Mouse (Mus musculus) ovary, postnatal 14 days (tissue): Measurements from ENCODE around the gene Cstf3.

Experiments used
- DNase-seq: peaks from one replicate; pipeline ENCODE4 v3.0.0; 2022; ENCODE audit warnings: low spot score

Gene Cstf3

DNA sequence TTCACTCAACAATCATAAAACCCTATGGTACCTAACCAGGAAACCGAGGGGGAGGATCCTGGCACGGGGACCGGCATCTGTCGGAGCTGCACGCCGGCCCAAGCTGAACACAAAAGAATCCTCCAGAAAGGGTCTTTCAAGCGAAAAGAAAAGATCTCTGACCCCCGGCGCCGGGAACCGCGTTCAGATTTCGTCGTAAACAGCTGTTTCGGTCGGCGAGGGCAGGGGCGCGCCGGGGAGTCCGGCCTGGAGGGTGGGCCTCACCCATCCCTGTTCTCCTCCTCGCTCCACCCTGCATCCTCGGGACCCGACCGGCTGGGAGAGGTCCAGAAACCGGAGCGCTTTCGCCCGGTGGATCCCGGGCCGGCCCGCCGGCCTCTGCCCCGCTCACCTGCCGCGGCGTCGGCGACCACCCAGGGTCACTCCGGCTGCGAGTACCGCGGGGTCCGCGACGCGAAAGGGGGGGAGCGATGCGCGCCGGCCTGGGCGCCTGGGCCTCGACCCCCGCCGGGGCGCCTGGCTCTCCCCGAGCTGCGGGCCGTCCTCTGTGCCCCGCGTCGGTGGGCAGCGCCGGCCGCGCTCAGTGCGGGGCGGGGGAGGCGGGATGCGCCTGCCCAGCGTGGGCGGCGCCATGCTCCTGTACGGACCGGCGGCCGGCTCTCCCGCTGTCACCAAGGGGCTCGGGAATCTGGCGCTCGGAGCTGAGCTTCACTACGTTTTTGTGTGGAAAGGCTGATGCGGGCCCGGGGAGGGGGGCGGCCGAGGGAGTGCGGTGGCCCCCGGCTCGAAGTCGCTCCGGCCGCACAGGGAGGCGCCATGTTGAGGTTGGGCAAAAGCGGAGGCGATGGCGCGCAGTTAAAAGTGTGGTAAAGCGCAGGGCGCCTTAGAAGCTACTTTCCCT, 121.5 kb downstream of the Cstf3 start, which contains the start of gene Tcp11l1:
TSS of gene Tcp11l1 (minus strand) at position 585 of the 901 bp plus-strand sequence.
- peak; percentile 49 for DNase-seq

- no peak for DNase-seq
These were observed 122.1 kb downstream of the Cstf3 start for GRCm38 (mm10) chr2:104712486-104712809.

GRCm38 (mm10) chr2:104714254-104714691, 124.0 kb downstream of the Cstf3 start:
- DNase-seq = no peak
